Mouse (Mus musculus): ENCODE measurements around the gene Rnf10.

GRCm38 (mm10) chr5:115222485-115222884 lies 50.2 kb downstream of the Rnf10 start:
- no peak for TF ChIP-seq POLR2A (IDR thresholded peaks at IDR 0.05; ENCODE audit: extremely low read depth, insufficient read depth, low read length)
- TF ChIP-seq CTCF (IDR thresholded peaks at IDR 0.05; ENCODE audit: extremely low read depth, insufficient read depth, low read length), result no peak

Measured in cortical plate, adult 2 months (tissue).